Mouse (Mus musculus) right cerebral cortex, adult 2 months (tissue): ENCODE measurements around the gene Ankrd50.

Source experiments
- DNase-seq, 2 experiments: peaks; one replicate each; pipeline ENCODE4 v3.0.0; 2021 to 2022; ENCODE audit warnings: low spot score in 2 of 2

The Ankrd50 gene

GRCm38 (mm10) chr3:38484191-38485106, at the start of gene Ankrd50:
Gene Ankrd50, minus strand, starts transcription at chr3:38484844.
- peak; percentile 96 for DNase-seq

- peak in 1 of 2 experiments; percentile 3 for DNase-seq
Observed at GRCm38 (mm10) chr3:38534245-38534644, 49.6 kb upstream of the Ankrd50 start.

GRCm38 (mm10) chr3:38520426-38520825, 35.8 kb upstream of the Ankrd50 start:
- no peak for DNase-seq

- DNase-seq = no peak
Observed at GRCm38 (mm10) chr3:38519971-38520370, 35.3 kb upstream of the Ankrd50 start.

GRCm38 (mm10) chr3:38503606-38504005, 19.0 kb upstream of the Ankrd50 start:
- DNase-seq = no peak

- DNase-seq = no peak
Observed at GRCm38 (mm10) chr3:38502156-38502555, 17.5 kb upstream of the Ankrd50 start.

GRCm38 (mm10) chr3:38501739-38502138, 17.1 kb upstream of the Ankrd50 start:
- DNase-seq = no peak

GRCm38 (mm10) chr3:38501316-38501715, 16.7 kb upstream of the Ankrd50 start:
- no peak for DNase-seq

- DNase-seq = no peak
Observed at GRCm38 (mm10) chr3:38498561-38498960, 13.9 kb upstream of the Ankrd50 start.

GRCm38 (mm10) chr3:38496795-38497385, 12.2 kb upstream of the Ankrd50 start:
- no peak for DNase-seq

GRCm38 (mm10) chr3:38491702-38492101, 7.1 kb upstream of the Ankrd50 start:
- no peak for DNase-seq

GRCm38 (mm10) chr3:38491236-38491635, 6.6 kb upstream of the Ankrd50 start:
- DNase-seq = no peak

GRCm38 (mm10) chr3:38490720-38491119, 6.1 kb upstream of the Ankrd50 start:
- no peak for DNase-seq

GRCm38 (mm10) chr3:38485107-38485545, 482 bp upstream of the Ankrd50 start:
- no peak for DNase-seq

- peak; percentile 53 to 55 for DNase-seq
Observed at GRCm38 (mm10) chr3:38483551-38483950, 1.1 kb downstream of the Ankrd50 start.

GRCm38 (mm10) chr3:38482749-38483148, 1.9 kb downstream of the Ankrd50 start:
- DNase-seq = no peak

GRCm38 (mm10) chr3:38481106-38481505, 3.5 kb downstream of the Ankrd50 start:
- DNase-seq = no peak

- no peak for DNase-seq
Observed at GRCm38 (mm10) chr3:38477936-38478335, 6.7 kb downstream of the Ankrd50 start.

GRCm38 (mm10) chr3:38475587-38475986, 9.1 kb downstream of the Ankrd50 start:
- DNase-seq = no peak

GRCm38 (mm10) chr3:38473138-38473537, 11.5 kb downstream of the Ankrd50 start:
- DNase-seq = peak; percentile 33 to 43

- DNase-seq = no peak
Observed at GRCm38 (mm10) chr3:38471516-38471915, 13.1 kb downstream of the Ankrd50 start.

- no peak for DNase-seq
Observed at GRCm38 (mm10) chr3:38468131-38468530, 16.5 kb downstream of the Ankrd50 start.

- no peak for DNase-seq
Observed at GRCm38 (mm10) chr3:38466880-38467405, 17.7 kb downstream of the Ankrd50 start.
